Mouse (Mus musculus): ENCODE results near the gene Shisal2b. TPM values are rescaled to one million over a fixed set of nuclear protein-coding genes. Genes with fewer than 3 reads are reported as not detected.

Gene Shisal2b
- polyA plus RNA-seq, 1 experiment from 2014 or later, result 1.3 TPM

DNA sequence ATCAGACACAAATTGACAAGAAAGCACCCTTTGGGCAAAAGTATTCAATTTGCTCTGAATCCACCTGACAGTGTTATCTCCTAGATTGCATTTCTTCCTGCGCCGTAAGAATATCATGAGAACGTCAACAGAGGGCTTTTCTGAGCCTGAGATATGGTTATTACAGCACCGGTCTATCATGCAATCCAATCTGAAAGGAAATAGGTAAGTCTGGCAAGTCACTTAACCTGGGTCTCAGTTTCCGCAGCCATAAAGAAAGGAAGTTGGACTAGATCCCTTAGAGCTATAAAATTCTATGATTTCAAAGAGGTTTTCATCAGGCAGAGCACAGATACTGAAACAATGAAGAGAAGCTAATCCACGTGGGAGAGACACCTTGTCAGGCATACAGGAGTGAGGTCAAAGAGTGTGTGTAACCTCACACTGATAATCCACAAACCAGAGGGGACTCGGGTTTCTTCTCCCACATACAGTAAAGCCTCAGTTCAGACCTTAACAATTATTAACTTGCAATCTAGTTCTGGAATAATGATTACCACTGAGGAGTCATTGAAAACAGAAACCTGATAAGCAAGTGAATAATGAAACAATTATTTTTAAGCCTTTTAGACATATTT lies 64.0 kb downstream of the Shisal2b start:
- Histone ChIP-seq H3K9me3 (no peaks in the 10 kb centered on the region), H3K36me3 (peaks cover 35% of the 10 kb centered on the region), H3K27ac (no peak overlapping the region), H3K4me3 (no peak overlapping the region), H3K4me1 (replicated peaks) (no peaks in the 10 kb centered on the region), H3K4me2 (no peak overlapping the region), H3K9ac (no peak overlapping the region), H3K27me3 (no peaks in the 10 kb centered on the region)
- WGBS, result 91% methylated on average over 7 of the region's 7 CpGs
- ATAC-seq (ENCODE audit: low FRiP score), result no peak

DNA sequence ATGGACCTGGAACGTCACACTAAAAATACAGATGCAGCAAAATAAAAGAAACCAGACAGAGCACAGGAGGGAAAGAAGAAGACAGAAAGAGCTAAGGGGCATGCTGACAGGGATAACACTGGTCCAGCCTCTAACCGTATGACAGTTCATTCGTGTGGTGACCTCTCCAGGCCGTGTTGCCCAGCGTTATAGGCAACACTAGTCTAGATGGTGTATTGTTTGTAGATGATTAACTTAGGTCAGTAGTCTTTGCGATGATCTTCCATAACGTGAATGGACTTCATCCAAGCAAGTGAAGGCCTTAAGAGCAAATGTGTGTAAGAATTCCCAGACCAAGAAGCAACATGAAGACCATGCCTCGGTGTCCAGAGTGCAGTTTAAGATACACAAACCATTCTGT lies 64.6 kb downstream of the Shisal2b start:
- Histone ChIP-seq H3K9me3 (no peaks in the 10 kb centered on the region), H3K9ac (no peak overlapping the region), H3K36me3 (peaks cover 36% of the 10 kb centered on the region), H3K4me3 (no peak overlapping the region), H3K4me2 (no peak overlapping the region), H3K27me3 (no peaks in the 10 kb centered on the region), H3K4me1 (replicated peaks) (no peaks in the 10 kb centered on the region), H3K27ac (no peak overlapping the region)
- 96% methylated on average over 8 of the region's 8 CpGs for WGBS
- ATAC-seq (ENCODE audit: low FRiP score), result no peak

Other genes starting within 250 kb of the Shisal2b start
- 18.2 and 18.9 TPM in 2 replicates for gene Srek1ip1, start 71.4 kb downstream of the Shisal2b start, polyA plus RNA-seq (2015; fragmentation: Nextera tagmentation; extraction: Ambion mirVana)
- gene Cwc27, start 46.8 kb downstream of the Shisal2b start, polyA plus RNA-seq (2015; fragmentation: Nextera tagmentation; extraction: Ambion mirVana), result 25.2 and 29.7 TPM in 2 replicates
- 4.3 and 4.9 TPM in 2 replicates for gene Rgs7bp, start 191.0 kb upstream of the Shisal2b start, polyA plus RNA-seq (2015; fragmentation: Nextera tagmentation; extraction: Ambion mirVana)
- gene 4933425L06Rik, start 218.2 kb upstream of the Shisal2b start, polyA plus RNA-seq (2015; fragmentation: Nextera tagmentation; extraction: Ambion mirVana), result not detected in 2 replicates